Mouse (Mus musculus) kidney, embryonic 15.5 days (tissue): ENCODE data around the gene Ctsa. TPM values are rescaled to one million over a fixed set of nuclear protein-coding genes. Genes with fewer than 3 reads are reported as not detected.

ENCODE experiments used
- polyA plus RNA-seq: library from polyadenylated mRNA; unstranded; fragments of >200 nt; fragmentation: Nextera tagmentation; extraction: Ambion mirVana; gene quantifications from 2 replicates; pipeline ENCODE4 v1.2.1, GENCODE M21; 2015

The Ctsa gene
- polyA plus RNA-seq, 1 experiment from 2014 or later = 170 TPM

Other genes starting within 250 kb of the Ctsa start
- gene Wfdc6a, start 247.4 kb upstream of the Ctsa start, polyA plus RNA-seq = 0.34 TPM in 1 of 2 replicates, not detected in the other
- not detected in 2 replicates for gene Eppin, start 239.3 kb upstream of the Ctsa start, polyA plus RNA-seq
- not detected in 2 replicates for gene Wfdc6b, start 219.4 kb upstream of the Ctsa start, polyA plus RNA-seq
- not detected in 2 replicates for gene Wfdc8, start 219.2 kb upstream of the Ctsa start, polyA plus RNA-seq
- not detected in 2 replicates for gene Wfdc16, start 194.1 kb upstream of the Ctsa start, polyA plus RNA-seq
- 0.41 TPM in 1 of 2 replicates, not detected in the other for gene Wfdc10, start 176.8 kb upstream of the Ctsa start, polyA plus RNA-seq
- gene Wfdc9, start 176.3 kb upstream of the Ctsa start, polyA plus RNA-seq = not detected in 2 replicates
- not detected in 2 replicates for gene Wfdc11, start 158.8 kb upstream of the Ctsa start, polyA plus RNA-seq
- gene Wfdc13, start 147.8 kb upstream of the Ctsa start, polyA plus RNA-seq = 0.43 and 0.57 TPM in 2 replicates
- 0.65 and 0.76 TPM in 2 replicates for gene Spint4, start 134.4 kb upstream of the Ctsa start, polyA plus RNA-seq
- not detected in 2 replicates for gene Spint5, start 117.6 kb upstream of the Ctsa start, polyA plus RNA-seq
- gene Wfdc3, start 86.9 kb upstream of the Ctsa start, polyA plus RNA-seq = 1.2 and 1.3 TPM in 2 replicates
- 74.6 and 75.1 TPM in 2 replicates for gene Dnttip1, start 86.9 kb upstream of the Ctsa start, polyA plus RNA-seq
- gene Ube2c, start 63.0 kb upstream of the Ctsa start, polyA plus RNA-seq = 517 and 530 TPM in 2 replicates
- 40.1 and 87.2 TPM in 2 replicates for gene Tnnc2, start 52.9 kb upstream of the Ctsa start, polyA plus RNA-seq
- gene Snx21, start 47.0 kb upstream of the Ctsa start, polyA plus RNA-seq = 21.5 and 24.0 TPM in 2 replicates
- gene Acot8, start 28.0 kb upstream of the Ctsa start, polyA plus RNA-seq = 20.8 and 21.2 TPM in 2 replicates
- gene Zswim3, start 27.8 kb upstream of the Ctsa start, polyA plus RNA-seq = 9.0 and 9.2 TPM in 2 replicates
- 18.4 and 19.8 TPM in 2 replicates for gene Zswim1, start 10.2 kb upstream of the Ctsa start, polyA plus RNA-seq
- 0.21 TPM in 1 of 2 replicates, not detected in the other for gene Spata25, start 4.3 kb upstream of the Ctsa start, polyA plus RNA-seq
- gene Neurl2, start 583 bp downstream of the Ctsa start, polyA plus RNA-seq = 7.0 and 8.9 TPM in 2 replicates
- gene Pltp, start 24.8 kb downstream of the Ctsa start, polyA plus RNA-seq = 35.6 and 38.7 TPM in 2 replicates
- 73.1 and 81.1 TPM in 2 replicates for gene Pcif1, start 46.4 kb downstream of the Ctsa start, polyA plus RNA-seq
- 12.1 and 14.4 TPM in 2 replicates for gene Zfp335, start 78.9 kb downstream of the Ctsa start, polyA plus RNA-seq
- 2.6 and 41.3 TPM in 2 replicates for gene Mmp9, start 107.9 kb downstream of the Ctsa start, polyA plus RNA-seq
- 1.1 TPM in 2 replicates for gene Slc12a5, start 127.9 kb downstream of the Ctsa start, polyA plus RNA-seq
- gene Ncoa5, start 202.0 kb downstream of the Ctsa start, polyA plus RNA-seq = 73.5 and 79.6 TPM in 2 replicates
- 7.4 and 8.4 TPM in 2 replicates for gene Cd40, start 222.8 kb downstream of the Ctsa start, polyA plus RNA-seq